Mouse (Mus musculus): ENCODE results near the gene Zfp189.
"Not testable (repeated sequence)": the region's sequence is repeated elsewhere in the genome, so short reads cannot be mapped to it uniquely, and the experiment has no call there.

Zfp189 gene

DNA sequence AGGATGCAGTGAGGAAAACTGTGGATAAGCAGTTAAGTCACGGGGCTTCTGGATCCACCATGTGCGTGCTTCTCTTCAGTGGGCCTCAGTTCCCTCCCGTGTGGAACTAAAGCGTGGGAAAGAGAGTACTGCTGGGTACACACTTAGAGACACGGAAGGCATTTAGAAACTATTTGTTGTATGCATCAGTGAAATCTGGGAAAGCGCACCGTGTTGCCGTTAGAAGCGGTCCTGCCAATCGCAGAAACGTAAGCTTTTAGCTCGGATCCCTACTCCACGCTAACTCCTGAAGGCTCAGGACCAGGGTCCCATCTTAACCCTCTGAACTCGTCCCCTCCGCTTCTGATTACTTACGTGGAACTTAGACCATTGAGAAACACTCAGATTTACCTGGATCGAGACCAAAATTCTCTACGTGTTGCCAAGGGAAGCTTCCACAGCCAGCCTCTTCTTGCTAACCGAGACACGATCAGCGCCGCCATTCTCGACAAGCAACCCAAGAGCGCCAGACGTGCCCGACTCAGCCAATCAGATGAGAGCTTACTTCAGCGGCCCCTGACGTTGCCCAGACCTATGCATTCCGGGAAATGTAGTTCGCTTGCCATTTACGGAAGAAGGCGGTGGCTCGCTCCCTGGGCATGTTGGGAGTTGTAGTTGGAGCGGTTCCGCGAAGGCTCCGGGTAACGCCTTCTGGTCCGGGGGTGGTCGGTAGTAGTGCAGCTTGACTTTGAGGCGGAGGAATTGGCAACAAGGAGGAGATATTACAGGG is at the start of gene Zfp189, which contains the start of gene Mrpl50:
TSS of gene Zfp189 (plus strand) at position 605 of the 769 bp plus-strand sequence.
TSS of gene Mrpl50 (minus strand) at position 522 of the 769 bp plus-strand sequence.
- peak; percentile 95 for ATAC-seq (ENCODE audit: low TSS enrichment)

DNA sequence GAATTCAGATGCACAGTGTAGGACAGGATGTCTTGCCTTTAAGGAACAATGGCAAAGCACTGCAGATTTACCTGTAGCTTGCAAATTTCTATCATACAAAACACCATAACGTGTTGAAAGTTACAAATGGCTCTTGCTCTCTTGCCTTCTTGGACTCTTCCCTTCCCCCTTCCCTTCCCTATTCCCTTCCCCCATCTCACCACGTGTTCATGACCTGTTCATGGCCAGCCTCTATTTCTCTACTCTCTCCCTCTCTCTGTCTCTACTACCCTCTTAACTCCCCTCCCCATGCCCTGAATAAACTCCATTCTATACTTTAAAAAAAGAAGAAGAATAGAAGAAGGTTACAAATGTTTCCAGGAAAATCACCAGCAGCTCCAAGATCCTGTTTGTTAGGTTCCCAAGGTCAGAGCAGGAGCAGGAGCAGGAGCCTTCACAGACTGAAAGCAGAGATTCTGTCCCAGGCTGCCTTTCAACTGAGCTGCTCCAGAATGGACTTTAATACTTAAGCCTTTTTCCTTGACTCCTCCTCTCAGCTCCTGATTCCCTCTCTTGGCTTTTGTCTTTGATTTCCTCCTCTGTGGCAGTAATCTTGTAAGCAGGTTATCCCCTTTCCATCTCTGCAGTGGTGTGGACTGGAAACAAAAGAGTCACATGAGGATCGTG is 47.4 kb upstream of the Zfp189 start, which contains the start of gene Acnat1:
TSS of gene Acnat1 (minus strand) at position 478 of the 666 bp plus-strand sequence.
- no peak for ATAC-seq (ENCODE audit: low TSS enrichment)

DNA sequence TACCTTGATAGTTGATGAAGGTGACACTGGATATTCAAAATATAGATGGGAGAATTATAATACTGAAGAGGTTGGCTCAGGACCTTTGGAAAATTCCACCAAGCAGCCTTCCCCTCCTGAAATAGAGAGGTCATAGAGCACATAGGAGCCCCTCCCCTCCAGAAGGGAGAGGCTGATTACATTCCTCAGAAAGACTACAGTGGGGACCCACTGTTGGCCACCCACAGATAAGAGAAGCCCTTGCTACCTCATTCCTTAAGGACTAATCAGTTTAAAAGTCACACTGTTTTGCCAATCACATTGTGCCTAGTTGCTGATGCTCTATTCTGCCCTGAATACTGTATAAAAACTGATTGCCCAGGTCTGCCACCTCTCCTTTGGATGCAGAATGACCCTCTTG is 46.4 kb upstream of the Zfp189 start:
- ATAC-seq (ENCODE audit: low TSS enrichment): no peak

DNA sequence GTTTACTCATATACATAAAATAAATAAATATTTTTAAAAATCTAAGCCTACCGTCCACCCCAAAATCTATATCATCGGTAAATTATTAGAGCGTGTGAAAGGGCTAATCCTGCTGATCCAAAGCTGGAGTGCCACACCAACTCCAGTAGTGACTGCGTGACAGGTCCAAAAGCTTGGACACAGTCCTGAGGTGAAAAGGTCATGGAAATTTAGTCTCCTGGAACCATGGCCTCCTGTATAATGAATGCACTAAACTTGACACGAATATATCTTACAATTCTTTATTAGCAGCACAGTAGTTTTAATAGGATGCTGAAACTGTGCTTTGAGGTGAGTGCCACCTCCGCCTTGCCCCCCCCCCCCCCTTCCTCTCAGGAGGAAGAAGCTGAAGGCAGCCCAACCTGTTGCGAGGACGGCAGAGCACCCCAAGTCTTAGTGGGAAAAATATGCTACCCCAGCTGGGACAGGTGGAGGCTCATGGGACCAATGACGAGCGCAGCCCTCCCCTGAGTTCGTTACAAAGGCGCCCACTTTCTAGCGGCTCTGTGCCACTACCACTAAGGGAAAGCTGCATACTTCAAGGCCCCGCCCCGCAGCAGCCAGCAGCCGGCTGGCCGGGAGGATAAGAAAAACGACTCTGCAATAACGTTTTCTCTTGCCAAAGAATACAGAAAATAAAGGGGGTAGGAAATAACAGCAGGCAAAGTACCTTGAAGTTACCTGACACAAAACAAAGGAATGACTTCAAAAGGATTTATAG is 42.7 kb upstream of the Zfp189 start:
- no peak for ATAC-seq (ENCODE audit: low TSS enrichment)

DNA sequence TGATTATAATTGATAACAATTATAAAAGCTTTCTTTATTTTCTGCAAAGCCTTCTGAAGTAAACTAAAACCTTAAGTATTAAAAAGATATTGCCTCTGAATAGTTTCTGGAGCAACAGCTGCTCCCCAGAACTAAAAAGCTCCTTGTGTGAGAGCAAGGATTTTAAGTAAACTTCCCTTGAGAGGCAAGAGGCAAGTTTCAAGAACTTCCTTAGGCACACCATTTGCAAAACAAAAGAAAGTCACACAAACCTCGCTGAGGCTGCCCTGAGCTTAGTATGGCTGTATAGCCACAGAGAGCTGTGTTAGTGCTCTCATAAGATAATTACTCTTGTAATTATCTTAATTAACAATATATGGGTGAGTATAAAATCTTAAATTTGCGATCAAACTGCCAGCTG is 41.9 kb upstream of the Zfp189 start:
- not testable (repeated sequence) for ATAC-seq (ENCODE audit: low TSS enrichment)

DNA sequence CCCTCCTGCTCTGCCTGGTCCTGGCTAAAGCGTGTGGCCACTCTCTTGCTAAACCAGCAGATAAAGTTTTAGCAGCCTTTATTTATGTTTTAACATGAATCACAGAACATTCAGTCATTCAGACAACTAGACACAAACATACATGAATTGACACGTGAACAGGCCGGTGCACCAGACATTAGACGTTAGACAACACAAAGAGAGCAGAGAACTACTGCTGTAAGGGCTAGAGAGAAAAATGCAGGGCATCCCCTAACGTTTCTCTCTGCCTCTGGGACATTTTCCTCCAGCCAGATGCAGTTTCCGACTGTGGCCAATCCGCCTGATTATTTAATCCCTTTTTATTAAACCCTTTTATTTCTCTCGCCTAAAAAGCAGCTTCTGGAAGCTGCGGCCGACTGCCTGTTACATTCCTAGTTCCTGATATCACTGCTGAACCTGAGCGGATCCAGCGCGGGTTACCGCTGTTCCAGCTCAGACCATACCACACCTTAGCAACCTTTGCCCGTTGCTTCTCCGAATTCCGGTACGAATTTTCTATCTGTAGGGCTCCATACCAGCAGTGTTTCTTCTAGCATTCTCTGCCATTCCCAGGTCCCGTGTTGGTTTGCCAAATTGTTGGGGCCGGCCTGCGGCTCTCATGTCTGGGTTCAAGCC is 40.7 kb upstream of the Zfp189 start:
- ATAC-seq (ENCODE audit: low TSS enrichment): no peak

DNA sequence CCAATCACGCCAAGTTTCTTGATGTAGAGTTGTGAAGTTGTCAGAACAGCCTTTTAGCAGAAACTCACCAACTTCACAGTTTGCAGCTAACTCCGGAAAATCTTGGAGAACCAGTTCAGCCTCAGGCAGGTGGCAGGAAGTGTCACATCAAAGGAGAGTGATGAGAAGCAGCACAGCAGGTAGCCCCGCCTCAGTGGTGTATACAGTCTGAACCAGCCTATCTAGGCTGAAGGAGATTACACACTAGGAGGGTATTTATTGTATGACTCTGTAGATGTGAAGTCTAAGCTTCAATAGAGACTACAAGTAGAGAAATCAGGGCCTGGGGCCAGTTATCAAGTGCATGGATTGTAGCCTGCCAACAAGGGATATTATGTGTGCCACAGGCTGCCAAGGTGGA is 40.1 kb upstream of the Zfp189 start:
- no peak for ATAC-seq (ENCODE audit: low TSS enrichment)

DNA sequence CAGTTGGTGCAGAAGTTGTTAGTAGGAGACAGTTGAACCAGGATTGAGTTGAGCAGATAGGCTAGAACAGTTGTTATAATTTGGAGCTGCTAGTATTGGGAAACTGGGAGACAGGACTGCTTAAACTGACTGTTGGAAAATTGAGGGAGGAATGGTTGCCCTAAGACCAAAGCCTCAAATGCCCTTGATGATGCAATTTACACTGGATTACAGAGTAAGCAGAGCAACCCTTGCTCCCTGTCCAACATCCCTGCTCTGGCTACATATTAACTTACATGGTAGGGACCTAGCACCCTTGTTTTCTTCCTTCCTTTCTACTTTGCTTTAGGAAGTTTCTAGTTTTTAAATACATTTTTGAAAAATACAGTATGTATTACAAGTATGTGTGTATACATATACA is 35.5 kb upstream of the Zfp189 start:
- ATAC-seq (ENCODE audit: low TSS enrichment): no peak

DNA sequence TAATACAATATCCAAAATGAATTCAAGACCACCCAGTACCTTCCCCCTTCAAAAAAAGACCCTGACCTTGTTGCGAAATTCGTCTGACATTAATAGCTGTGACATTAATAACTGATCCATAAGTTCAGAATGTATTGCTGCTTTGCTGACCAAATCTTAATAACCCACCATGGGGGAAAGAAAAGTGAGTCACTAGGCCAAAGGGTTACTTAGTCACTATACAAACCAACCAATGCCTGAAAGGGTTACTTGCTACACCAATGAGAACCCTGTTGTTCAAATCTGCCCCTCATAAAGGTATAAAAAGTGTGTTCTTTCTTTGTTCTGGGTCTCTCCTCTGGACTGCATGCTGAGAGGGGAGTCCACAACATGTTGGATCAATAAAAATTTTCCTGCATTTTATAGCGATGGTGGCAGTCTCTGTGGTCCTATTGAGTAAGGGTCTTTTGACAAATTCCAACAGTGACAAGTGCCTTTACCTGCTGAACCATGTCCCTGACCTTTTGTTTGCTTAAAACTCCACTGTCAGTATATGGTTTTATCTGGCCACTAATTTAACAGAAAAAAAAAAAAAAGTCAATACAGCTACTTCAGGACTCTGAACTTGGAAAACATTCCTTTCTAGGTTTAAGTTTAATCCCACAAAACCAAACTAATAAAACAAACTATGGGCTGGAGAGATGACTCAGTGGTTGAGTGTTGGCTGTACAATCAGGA is 34.9 kb upstream of the Zfp189 start:
- ATAC-seq (ENCODE audit: low TSS enrichment): not testable (repeated sequence)

DNA sequence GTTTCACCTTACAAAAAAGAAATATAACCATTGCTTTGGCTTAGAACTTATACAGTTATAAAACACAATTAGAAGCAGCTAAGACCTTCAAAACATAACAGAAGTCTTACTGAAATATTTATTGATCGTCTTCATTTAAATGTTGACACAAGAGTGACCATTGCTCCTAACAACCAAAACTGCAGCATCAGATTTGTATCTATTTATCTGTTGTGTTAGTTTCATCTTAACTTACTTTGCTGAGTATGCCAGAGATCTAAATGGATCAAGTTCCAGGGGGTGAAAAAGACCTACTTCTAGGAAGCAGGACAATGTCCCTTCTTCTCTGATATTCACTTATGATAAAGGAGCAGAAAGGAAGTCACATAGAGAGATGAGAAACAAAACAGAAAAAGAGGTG is 17.4 kb upstream of the Zfp189 start:
- no peak for ATAC-seq (ENCODE audit: low TSS enrichment)

DNA sequence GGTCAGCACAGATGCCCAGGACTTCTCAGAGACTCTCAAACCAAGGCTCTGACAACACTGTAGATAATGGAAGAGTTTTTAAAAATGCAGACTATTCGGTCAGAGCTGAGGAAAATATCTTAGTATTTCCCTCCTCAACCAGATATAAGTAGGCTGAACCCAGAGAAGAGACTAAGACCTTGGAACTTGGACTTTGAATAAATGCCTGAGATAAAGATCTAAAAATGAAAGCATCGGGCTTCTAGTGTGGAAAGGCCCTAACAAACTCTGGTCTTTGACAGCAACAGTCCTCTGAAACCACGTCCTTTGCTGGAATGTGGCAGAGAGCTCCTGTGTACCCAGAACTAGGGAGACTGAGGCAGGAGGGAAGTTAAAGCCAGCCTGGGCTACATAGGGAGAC is 14.6 kb upstream of the Zfp189 start, which contains the start of gene Baat:
TSS of gene Baat (minus strand) at position 172 of the 400 bp plus-strand sequence.
- ATAC-seq (ENCODE audit: low TSS enrichment): no peak

DNA sequence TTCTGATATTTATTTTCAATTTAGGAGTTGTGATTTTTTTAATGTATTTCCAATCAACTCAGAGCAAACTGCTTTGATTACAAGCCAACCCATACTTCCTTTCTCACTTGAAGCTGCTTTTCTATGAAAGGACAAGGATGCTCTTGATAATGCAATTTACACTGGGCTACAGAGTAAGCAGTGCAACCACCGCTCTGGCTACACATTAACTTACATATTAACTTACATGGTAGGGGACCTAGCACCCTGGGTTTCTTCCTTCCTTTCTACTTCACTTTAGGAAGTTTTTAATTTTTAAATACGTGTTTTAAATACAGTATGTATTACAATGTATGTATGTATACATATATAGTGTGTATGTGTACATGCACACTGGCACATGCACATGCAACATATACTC is 11.8 kb upstream of the Zfp189 start:
- ATAC-seq (ENCODE audit: low TSS enrichment): no peak

DNA sequence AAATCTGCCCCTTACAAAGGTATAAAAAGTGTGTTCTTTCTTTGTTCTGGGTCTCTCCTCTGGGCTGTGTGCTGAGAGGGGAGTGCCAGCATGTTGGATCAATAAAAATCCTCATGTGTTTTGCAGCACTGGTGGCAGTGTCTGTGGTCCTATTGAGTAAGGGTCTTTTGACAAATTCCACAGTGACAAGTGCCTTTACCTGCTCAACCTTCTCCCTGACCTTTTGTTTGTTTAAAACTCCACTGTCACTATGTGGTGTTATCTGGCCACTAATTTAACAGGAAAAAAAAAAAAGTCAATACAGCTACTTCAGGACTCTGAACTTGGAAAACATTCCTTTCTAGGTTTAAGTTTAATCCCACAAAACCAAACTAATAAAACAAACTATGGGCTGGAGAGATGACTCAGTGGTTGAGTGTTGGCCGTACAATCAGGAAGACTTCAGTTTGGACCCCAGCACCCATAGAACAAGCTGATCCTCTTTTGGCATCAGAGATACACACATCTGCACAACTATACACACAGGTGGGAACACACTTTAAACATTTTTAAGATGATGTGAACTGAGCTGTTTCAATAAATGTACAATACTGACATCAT is 10.6 kb upstream of the Zfp189 start:
- not testable (repeated sequence) for ATAC-seq (ENCODE audit: low TSS enrichment)

DNA sequence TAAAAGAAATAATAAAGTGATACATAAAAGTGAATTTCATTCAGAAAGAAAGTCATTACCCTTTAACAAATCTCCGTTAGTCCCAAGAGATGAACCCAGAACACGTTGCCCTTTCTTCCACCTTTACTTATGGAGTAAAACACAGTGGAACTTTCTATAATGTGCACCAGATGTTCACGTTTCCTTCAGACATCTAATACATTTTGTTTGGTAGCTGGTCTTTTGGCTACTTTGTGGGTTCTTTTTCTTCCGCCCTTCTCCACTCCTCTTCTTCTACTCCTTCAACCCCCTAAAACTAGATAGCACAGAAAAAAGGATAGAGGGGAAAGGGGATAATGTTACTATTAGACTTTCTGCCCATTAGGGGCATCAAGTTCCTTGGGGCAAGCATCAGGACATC is 8.3 kb upstream of the Zfp189 start:
- no peak for ATAC-seq (ENCODE audit: low TSS enrichment)

DNA sequence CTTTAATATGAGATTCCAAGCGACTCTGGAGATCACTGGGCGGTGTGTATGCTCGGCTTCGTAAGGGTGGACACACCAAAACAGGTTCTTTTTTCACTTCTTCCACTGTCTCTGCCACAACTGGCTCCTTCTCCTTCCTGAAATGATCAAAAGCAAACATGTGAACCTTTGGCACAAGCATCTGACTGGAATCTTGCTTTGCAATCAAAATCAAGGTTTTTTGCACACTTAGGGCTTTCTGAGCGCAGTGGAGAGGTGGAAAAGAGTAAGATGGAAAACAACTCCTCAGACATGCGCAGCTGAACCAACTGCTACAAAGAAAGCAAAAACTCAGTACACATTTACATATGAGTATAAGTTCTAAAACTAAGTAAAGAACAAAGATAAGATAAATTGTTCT is 6.5 kb upstream of the Zfp189 start:
- ATAC-seq (ENCODE audit: low TSS enrichment): no peak

DNA sequence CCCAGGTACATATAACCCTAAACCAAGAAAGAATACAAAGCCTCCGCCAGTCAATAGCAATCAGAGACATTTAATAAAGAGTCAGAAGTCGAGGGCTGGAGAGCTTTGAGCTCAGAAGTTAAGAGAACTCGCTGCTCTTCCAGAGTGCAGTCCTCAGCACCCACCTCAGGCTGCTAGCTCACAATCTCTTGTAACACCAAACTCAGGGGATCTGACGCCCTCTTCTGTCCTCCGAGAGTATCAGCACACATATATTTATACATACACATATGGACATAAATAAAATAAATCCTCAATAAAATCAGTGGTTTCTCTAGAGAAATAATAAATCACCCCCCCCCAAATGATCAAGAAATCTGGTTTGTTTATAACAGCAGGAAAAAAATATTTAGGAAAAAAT is 1.5 kb upstream of the Zfp189 start:
- ATAC-seq (ENCODE audit: low TSS enrichment): no peak

DNA sequence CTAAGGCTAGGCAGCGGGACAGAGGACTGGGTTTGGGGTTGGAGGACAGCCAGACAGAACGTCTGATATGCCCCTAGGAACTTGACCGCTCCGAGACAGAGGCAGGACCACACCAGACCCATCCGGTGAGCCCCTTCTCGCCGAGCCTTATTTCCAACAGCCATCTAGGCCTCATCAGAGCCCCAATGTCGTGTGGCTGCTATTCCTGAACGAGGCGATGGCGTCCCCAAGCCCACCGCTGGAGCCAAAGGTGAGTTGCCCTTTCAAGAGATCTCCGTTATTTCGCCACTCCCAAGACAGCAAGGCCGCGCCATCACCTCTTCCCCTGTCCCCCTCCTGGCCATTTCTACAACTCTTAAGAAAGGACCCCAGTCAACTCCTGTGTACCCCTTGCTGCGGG is 370 bp downstream of the Zfp189 start:
- ATAC-seq (ENCODE audit: low TSS enrichment): no peak; the same call in 1 of the 2 replicates

DNA sequence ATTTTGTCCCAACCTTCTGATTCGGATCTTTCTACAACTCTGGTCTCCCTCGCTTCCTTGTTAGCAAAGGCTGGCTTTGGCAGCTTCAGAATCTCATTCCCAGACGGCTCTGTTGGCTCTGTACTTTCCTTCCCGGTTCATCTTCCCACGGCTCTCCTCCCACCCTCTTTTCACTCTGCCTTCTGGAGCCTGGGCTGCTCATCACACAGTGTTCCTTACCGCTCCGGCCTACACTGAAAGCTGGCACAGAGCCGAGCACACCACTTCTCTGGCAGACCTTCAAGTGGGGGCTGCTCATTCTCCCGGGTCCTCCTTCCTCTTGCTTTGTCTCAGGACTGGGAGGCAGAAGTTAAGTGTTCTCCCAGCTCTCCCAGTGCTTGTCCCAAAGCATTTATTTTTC is 1.6 kb downstream of the Zfp189 start:
- ATAC-seq (ENCODE audit: low TSS enrichment): peak; percentile 83

DNA sequence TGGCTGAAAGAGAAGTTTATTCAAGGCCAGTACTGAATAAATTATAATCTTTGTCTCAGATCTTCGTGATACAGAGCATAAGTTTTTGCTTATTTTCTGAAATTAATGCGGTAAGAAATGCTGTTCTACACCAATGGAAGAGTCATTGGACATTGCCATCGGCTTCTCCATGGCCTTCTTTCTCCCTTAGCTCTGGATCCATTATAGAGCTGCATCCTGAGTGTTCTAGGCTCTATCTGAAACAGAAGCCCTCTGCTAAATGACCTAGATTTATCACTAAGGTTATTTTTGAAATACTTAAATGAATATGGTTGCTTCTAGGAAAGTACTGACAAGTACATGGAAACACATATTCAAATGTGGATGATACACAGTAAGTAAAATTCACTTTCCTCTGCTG is 14.1 kb downstream of the Zfp189 start:
- no peak for ATAC-seq (ENCODE audit: low TSS enrichment)

DNA sequence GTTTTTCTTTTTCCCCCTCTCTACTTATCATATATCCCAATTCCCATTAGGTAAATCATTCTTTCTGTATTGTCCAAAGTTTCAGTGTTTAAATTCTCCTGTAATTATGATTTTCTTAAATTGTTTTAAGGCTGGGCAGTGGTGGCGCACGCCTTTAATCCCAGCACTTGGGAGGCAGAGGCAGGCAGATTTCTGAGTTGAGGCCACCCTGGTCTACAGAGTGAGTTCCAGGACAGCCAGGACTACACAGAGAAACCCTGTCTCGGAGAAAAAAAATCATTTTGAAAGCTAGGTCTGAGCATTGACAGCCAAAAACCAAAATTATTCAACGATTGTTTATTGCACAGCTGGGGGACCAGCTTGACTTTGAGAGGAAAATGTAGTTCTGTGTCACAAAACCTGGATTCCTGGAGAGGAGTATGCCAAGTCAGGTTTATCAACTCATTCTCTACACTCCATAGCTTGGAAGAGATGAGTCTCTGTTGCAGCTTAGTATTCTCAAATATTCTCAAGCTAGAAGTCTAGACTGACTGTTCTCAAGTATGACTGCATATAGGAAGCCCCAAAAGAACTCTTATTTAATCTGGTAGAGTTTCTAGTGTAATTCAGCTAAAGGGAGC is 14.8 kb downstream of the Zfp189 start:
- no peak for ATAC-seq (ENCODE audit: low TSS enrichment)
